ENCODE assay signal across 28 mouse cellular contexts in genomic region chr13:107027218-107027617, GRCm38 (mm10). TPM values are rescaled to one million over a fixed set of nuclear protein-coding genes. Genes with fewer than 3 reads are reported as not detected.
DNase-seq lines count a peak whose midpoint lies in the region; ATAC-seq and TF ChIP-seq lines count a peak whose summit lies in the region.
"Had no signal": no experiment of that assay in that cellular context is flagged by ENCODE, and none has a peak within 500 bp of the region (broad histone marks: within the 10 kb centered on the region; RNA-seq: fewer than 3 reads in every experiment).

No protein-coding gene starts in this region.

- H3K4me1 ChIP-seq in midbrain, embryonic 11.5 days (ENCODE audit: control insufficient read depth, insufficient read depth, low read length), result 0 out of 2 replicates have a peak, but pooled peaks cover 4% of the 10 kb centered on the region
- no peaks in the 10 kb centered on the region for H3K4me1 ChIP-seq in midbrain, postnatal 0 days (ENCODE audit: insufficient read depth, low read length)
- peaks cover 10% of the 10 kb centered on the region; the same call in 1 of the 2 replicates for H3K4me1 ChIP-seq in small intestine, adult 2 months (ENCODE audit: control insufficient read depth, insufficient read depth, insufficient read length, low read length)
- H3K4me1 ChIP-seq: embryonic facial prominence, embryonic 15.5 days had no signal

- peak; percentile 37 for DNase-seq in midbrain, embryonic 11.5 days (ENCODE audit: low spot score, missing footprints)
- no peak for DNase-seq in midbrain, postnatal 0 days (ENCODE audit: low spot score)
- DNase-seq in layer of hippocampus, postnatal 10 days (ENCODE audit: low spot score in 2 of 2), result no peak
- DNase-seq in left cerebral cortex, postnatal 14 days (ENCODE audit: low spot score in 2 of 2), result no peak
- no peak for DNase-seq in left cerebral cortex, postnatal 4 days
- DNase-seq: adrenal gland, postnatal 10 days; adrenal gland, postnatal 36 days; cerebellum, adult 11 months; cerebellum, adult 2 months; cerebellum, adult 9-11 months; cerebellum, postnatal 25 days; gastrocnemius, postnatal 10 days; heart, adult 18-20 months; heart, postnatal 14 days; heart, postnatal 4 days had no signal

- 94% methylated on average over 4 of the region's 4 CpGs for WGBS in midbrain, embryonic 11.5 days
- 92% methylated on average over 4 of the region's 4 CpGs for WGBS in midbrain, postnatal 0 days
- WGBS in small intestine, adult 2 months, result 45% methylated on average over 4 of the region's 4 CpGs

- ATAC-seq in midbrain, embryonic 11.5 days (ENCODE audit: low FRiP score), result no peak
- no peak for ATAC-seq in midbrain, postnatal 0 days (ENCODE audit: low FRiP score)
- peak; percentile 61 for ATAC-seq in granulocyte monocyte progenitor cell, adult 5-6 weeks (replicated peaks; ENCODE audit: poor library complexity, severe bottlenecking)
- peak; percentile 40 for ATAC-seq in megakaryocyte progenitor cell, adult 5-6 weeks (replicated peaks; ENCODE audit: poor library complexity)
- ATAC-seq: CD4-positive, CD25-positive, alpha-beta regulatory T cell, adult 4 months; forebrain, embryonic 16.5 days; hindbrain, postnatal 0 days; inflammation-experienced regulatory T-cells, adult 6 months had no signal

- H3K36me3 ChIP-seq in midbrain, embryonic 11.5 days (ENCODE audit: control insufficient read depth, insufficient read depth, low read length), result no peaks in the 10 kb centered on the region
- no peaks in the 10 kb centered on the region for H3K36me3 ChIP-seq in midbrain, postnatal 0 days (ENCODE audit: insufficient read depth, low read length)
- H3K36me3 ChIP-seq in small intestine, adult 2 months (ENCODE audit: control insufficient read depth, insufficient read depth, low read length), result no peaks in the 10 kb centered on the region
- H3K36me3 ChIP-seq: embryonic facial prominence, embryonic 12.5 days; embryonic facial prominence, embryonic 15.5 days; forebrain, embryonic 12.5 days; heart, embryonic 13.5 days had no signal

- intact Hi-C loops in left cerebral cortex, postnatal 14 days (cut with DNase I), result no loop called here
- intact Hi-C loops in left cerebral cortex, postnatal 4 days (cut with DNase I), result no loop called here

- H3K4me2 ChIP-seq in midbrain, embryonic 11.5 days, result no peak overlapping the region
- no peak overlapping the region for H3K4me2 ChIP-seq in midbrain, postnatal 0 days (ENCODE audit: low read depth, low read length, poor library complexity, severe bottlenecking)
- H3K4me2 ChIP-seq: embryonic facial prominence, embryonic 12.5 days; embryonic facial prominence, embryonic 15.5 days; forebrain, embryonic 12.5 days; heart, embryonic 13.5 days; hindbrain, embryonic 14.5 days had no signal

- no peak for TF ChIP-seq POLR2A in small intestine, adult 2 months (IDR thresholded peaks at IDR 0.05; ENCODE audit: low read depth, low read length)

- H3K9ac ChIP-seq in midbrain, embryonic 11.5 days (ENCODE audit: low read length), result no peak overlapping the region
- no peak overlapping the region for H3K9ac ChIP-seq in midbrain, postnatal 0 days (replicated peaks; ENCODE audit: low read length, poor library complexity, severe bottlenecking)
- H3K9ac ChIP-seq: embryonic facial prominence, embryonic 12.5 days; embryonic facial prominence, embryonic 15.5 days; forebrain, embryonic 12.5 days; heart, embryonic 13.5 days; hindbrain, embryonic 14.5 days had no signal

- no peaks in the 10 kb centered on the region for H3K27me3 ChIP-seq in midbrain, embryonic 11.5 days (ENCODE audit: control insufficient read depth, insufficient read depth, low read length)
- H3K27me3 ChIP-seq in midbrain, postnatal 0 days (ENCODE audit: insufficient read depth, low read length), result no peaks in the 10 kb centered on the region
- no peaks in the 10 kb centered on the region for H3K27me3 ChIP-seq in small intestine, adult 2 months (ENCODE audit: control insufficient read depth, insufficient read depth, low read length)
- H3K27me3 ChIP-seq: embryonic facial prominence, embryonic 12.5 days; embryonic facial prominence, embryonic 15.5 days; forebrain, embryonic 12.5 days; heart, embryonic 13.5 days had no signal

- H3K9me3 ChIP-seq in midbrain, embryonic 11.5 days (ENCODE audit: control insufficient read depth, low read length), result no peaks in the 10 kb centered on the region
- H3K9me3 ChIP-seq in midbrain, postnatal 0 days (ENCODE audit: low read length), result no peaks in the 10 kb centered on the region
- H3K9me3 ChIP-seq: embryonic facial prominence, embryonic 12.5 days; embryonic facial prominence, embryonic 15.5 days; forebrain, embryonic 12.5 days; heart, embryonic 13.5 days had no signal

- TF ChIP-seq CTCF in midbrain, postnatal 0 days (IDR thresholded peaks at IDR 0.05), result no peak
- TF ChIP-seq CTCF in small intestine, adult 2 months (IDR thresholded peaks at IDR 0.05; ENCODE audit: extremely low read depth, insufficient read length, insufficient replicate concordance, low read depth, low read length), result no peak

- no peak overlapping the region for H3K27ac ChIP-seq in midbrain, embryonic 11.5 days (ENCODE audit: low read depth, low read length)
- no peak overlapping the region for H3K27ac ChIP-seq in midbrain, postnatal 0 days (ENCODE audit: low read depth, low read length)
- H3K27ac ChIP-seq in small intestine, adult 2 months (ENCODE audit: insufficient read depth, low read depth, low read length), result peak overlapping the region; percentile 29
- H3K27ac ChIP-seq: embryonic facial prominence, embryonic 12.5 days; embryonic facial prominence, embryonic 15.5 days; forebrain, embryonic 12.5 days; heart, embryonic 13.5 days; hindbrain, embryonic 14.5 days; hindbrain, postnatal 0 days had no signal

- no peak overlapping the region for H3K4me3 ChIP-seq in midbrain, embryonic 11.5 days (ENCODE audit: low read depth, low read length)
- H3K4me3 ChIP-seq in midbrain, postnatal 0 days (ENCODE audit: low read depth, low read length), result no peak overlapping the region
- H3K4me3 ChIP-seq in small intestine, adult 2 months (ENCODE audit: low read depth, low read length), result no peak overlapping the region
- H3K4me3 ChIP-seq: embryonic facial prominence, embryonic 12.5 days; embryonic facial prominence, embryonic 15.5 days; erythroblast, embryonic 14.5 days; forebrain, embryonic 12.5 days; heart, embryonic 13.5 days had no signal

RNA-seq across cellular contexts. Expression of gene Kif2a, which starts 5.3 kb away (rescaled TPM):
- 27.8 and 30.1 TPM in 2 replicates for polyA plus RNA-seq in midbrain, embryonic 11.5 days (2014; fragmentation: Nextera tagmentation; extraction: Ambion mirVana)
- total RNA-seq in midbrain, postnatal 0 days (2014; rRNA removed), result 44.4 and 58.9 TPM in 2 replicates
- 87.4 and 97.3 TPM in 2 replicates for polyA plus RNA-seq in midbrain, postnatal 0 days (2015; fragmentation: Nextera tagmentation; extraction: Ambion mirVana)
- total RNA-seq in granulocyte monocyte progenitor cell, adult 5-6 weeks (2014; fragmentation: Nextera tagmentation), result 29.9 and 54.5 TPM in 2 replicates
- 14.7 and 20.3 TPM in 2 replicates for total RNA-seq in granulocyte monocyte progenitor cell, adult 5-6 weeks (2017)
- total RNA-seq in megakaryocyte progenitor cell, adult 5-6 weeks (2015), result 53.7 and 55.1 TPM in 2 replicates
- 15.2 and 18.0 TPM in 2 replicates for total RNA-seq in megakaryocyte progenitor cell, adult 5-6 weeks (2017)
- polyA plus RNA-seq in small intestine, adult 2 months (2012; rRNA removed), result 0.32 and 0.95 TPM in 2 replicates
- 100 to 1,000 TPM; 166 to 197 TPM for total RNA-seq in layer of hippocampus, postnatal 10 days (2021)
- total RNA-seq in left cerebral cortex, postnatal 14 days (2021), result 100 to 1,000 TPM; 131 to 135 TPM
- 100 to 1,000 TPM; 194 to 216 TPM for total RNA-seq in left cerebral cortex, postnatal 4 days (2021)

Comparison
In these comparisons a context has a peak if more than half of its experiments do, and no peak if none do; other contexts are left out.
1. ATAC-seq: peak in granulocyte monocyte progenitor cell, adult 5-6 weeks (single experiment) and megakaryocyte progenitor cell, adult 5-6 weeks (single experiment); none in midbrain, embryonic 11.5 days (single experiment) and midbrain, postnatal 0 days (single experiment).